Mouse (Mus musculus) lung, postnatal 0 days (tissue): Measurements from ENCODE around the gene Tns3.

ENCODE experiments used
- CTCF ChIP-seq: IDR thresholded peaks from 2 replicates; pipeline ENCODE4 v1.5.1; 2016; ENCODE audit warnings: antibody characterized with exemption, mild to moderate bottlenecking
- EP300 ChIP-seq: IDR thresholded peaks from 2 replicates; pipeline ENCODE4 v1.6.1; 2016; ENCODE audit warnings: antibody characterized with exemption, mild to moderate bottlenecking, control low read depth

GRCm38 (mm10) chr11:8644272-8644671 is 20.1 kb downstream of the Tns3 start:
- TF ChIP-seq CTCF: no peak
- TF ChIP-seq EP300: no peak
